Mouse (Mus musculus): ENCODE data around the gene Tap1.

- no peak for TF ChIP-seq CTCF (IDR thresholded peaks at IDR 0.05; ENCODE audit: control insufficient read depth, insufficient read depth, low read length)
- TF ChIP-seq POLR2A (IDR thresholded peaks at IDR 0.05; ENCODE audit: borderline replicate concordance, control insufficient read depth, low read depth, low read length), result no peak
Observed at GRCm38 (mm10) chr17:34143033-34143432, 44.3 kb upstream of the Tap1 start, which contains the start of gene H2-DMb2.
